Mouse (Mus musculus): ENCODE results near the gene Carmil1. TPM values are rescaled to one million over a fixed set of nuclear protein-coding genes. Genes with fewer than 3 reads are reported as not detected.

Carmil1 gene
- polyA plus RNA-seq, 2 experiments = 18.7 to 33.9 TPM

DNA sequence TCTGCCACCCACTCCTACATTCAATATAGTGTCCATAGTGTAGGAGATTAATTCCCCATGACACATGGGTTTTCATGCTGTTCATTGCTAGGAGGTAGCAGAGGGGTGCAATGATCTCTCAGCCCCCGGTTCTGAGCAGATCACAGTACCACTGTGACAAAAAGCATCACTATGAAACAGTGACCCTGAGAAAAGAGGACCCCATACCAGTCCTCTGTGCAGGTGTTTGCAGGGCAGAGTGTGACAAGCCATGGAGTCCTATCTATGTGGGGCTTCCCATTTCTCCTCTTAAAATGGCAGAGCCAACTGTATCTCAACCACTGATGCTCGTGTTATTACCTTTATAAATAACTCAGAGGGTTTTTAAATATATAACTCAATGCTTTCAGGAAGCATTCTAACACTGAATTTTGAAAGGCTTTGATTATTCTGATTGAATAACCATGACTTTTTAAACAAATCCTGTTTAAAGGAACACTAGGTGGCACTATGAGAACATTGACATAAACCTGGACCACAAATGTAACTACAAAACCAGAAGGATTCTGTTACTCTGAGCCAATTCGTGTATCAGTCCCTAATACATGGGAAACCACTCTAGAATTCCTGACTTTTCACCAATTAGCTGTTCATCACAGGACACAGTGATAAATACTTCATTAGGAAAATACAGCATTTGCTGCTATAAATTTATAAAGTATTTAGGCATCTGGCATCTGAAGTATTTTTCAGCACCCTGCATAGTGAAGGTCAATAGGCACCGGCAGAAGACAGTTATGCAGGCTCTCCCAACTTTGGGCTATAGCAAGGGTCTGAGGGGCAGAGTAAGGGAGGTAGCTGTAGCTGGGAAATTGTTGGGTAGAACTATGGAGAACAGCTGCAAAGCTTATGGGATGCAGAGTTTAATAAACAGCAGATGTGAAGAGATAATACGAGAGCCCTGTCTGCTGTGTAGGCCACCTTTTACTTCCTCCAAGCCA is 253.1 kb downstream of the Carmil1 start:
- no peak overlapping the region for H3K4me2 ChIP-seq (replicated peaks; ENCODE audit: low read depth, low read length, severe bottlenecking)
- 47% methylated on average over 5 of the region's 5 CpGs for WGBS

GRCm38 (mm10) chr13:24018515-24018914 is 262.1 kb downstream of the Carmil1 start:
- H3K27ac ChIP-seq (replicated peaks; ENCODE audit: low read depth, low read length) = no peak overlapping the region
- H3K36me3 ChIP-seq (ENCODE audit: control insufficient read depth, insufficient read depth, low read length) = 0 out of 2 replicates have a peak, but pooled peaks cover 3% of the 10 kb centered on the region
- 81% methylated on average over 4 of the region's 4 CpGs for WGBS
- TF ChIP-seq POLR2A (IDR thresholded peaks at IDR 0.05; ENCODE audit: borderline replicate concordance, extremely low read depth, insufficient read depth, insufficient read length) = no peak
- ATAC-seq (ENCODE audit: low FRiP score, low read depth) = no peak
- no peaks in the 10 kb centered on the region for H3K27me3 ChIP-seq (ENCODE audit: control insufficient read depth, insufficient read depth, low read length)
- H3K4me3 ChIP-seq (replicated peaks; ENCODE audit: low read length) = no peak overlapping the region
- H3K4me1 ChIP-seq (ENCODE audit: control insufficient read depth, insufficient read depth, low read length) = no peaks in the 10 kb centered on the region
- no peaks in the 10 kb centered on the region for H3K9me3 ChIP-seq (ENCODE audit: control insufficient read depth, low read length)
- no peak overlapping the region for H3K9ac ChIP-seq (ENCODE audit: low read depth, low read length, severe bottlenecking)
- DNase-seq (ENCODE audit: low spot score) = no peak
- H3K4me2 ChIP-seq (replicated peaks; ENCODE audit: low read depth, low read length, severe bottlenecking) = no peak overlapping the region

More for the DNA sequence above, 253.1 kb downstream of the Carmil1 start:
- Histone ChIP-seq H3K9ac (ENCODE audit: low read depth, low read length, severe bottlenecking) (no peak overlapping the region), H3K4me3 (replicated peaks; ENCODE audit: low read length) (no peak overlapping the region), H3K9me3 (ENCODE audit: control insufficient read depth, low read length) (no peaks in the 10 kb centered on the region), H3K4me1 (ENCODE audit: control insufficient read depth, insufficient read depth, low read length) (no peaks in the 10 kb centered on the region), H3K27ac (replicated peaks; ENCODE audit: low read depth, low read length) (no peak overlapping the region), H3K27me3 (ENCODE audit: control insufficient read depth, insufficient read depth, low read length) (no peaks in the 10 kb centered on the region), H3K36me3 (ENCODE audit: control insufficient read depth, insufficient read depth, low read length) (peaks cover 5% of the 10 kb centered on the region; the same call in 1 of the 2 replicates)
- ATAC-seq (ENCODE audit: low FRiP score, low read depth) (no peak), DNase-seq (ENCODE audit: low spot score) (peak; percentile 73)
- no peak for TF ChIP-seq POLR2A (IDR thresholded peaks at IDR 0.05; ENCODE audit: borderline replicate concordance, extremely low read depth, insufficient read depth, insufficient read length)

GRCm38 (mm10) chr13:24005528-24005927 is 275.1 kb downstream of the Carmil1 start:
- WGBS = 87% methylated on average over 2 of the region's 2 CpGs
- Histone ChIP-seq H3K4me2 (replicated peaks; ENCODE audit: low read depth, low read length, severe bottlenecking) (no peak overlapping the region), H3K27ac (replicated peaks; ENCODE audit: low read depth, low read length) (no peak overlapping the region), H3K27me3 (ENCODE audit: control insufficient read depth, insufficient read depth, low read length) (no peaks in the 10 kb centered on the region), H3K36me3 (ENCODE audit: control insufficient read depth, insufficient read depth, low read length) (no peaks in the 10 kb centered on the region), H3K4me3 (replicated peaks; ENCODE audit: low read length) (no peak overlapping the region), H3K9me3 (ENCODE audit: control insufficient read depth, low read length) (no peaks in the 10 kb centered on the region), H3K4me1 (ENCODE audit: control insufficient read depth, insufficient read depth, low read length) (no peaks in the 10 kb centered on the region), H3K9ac (ENCODE audit: low read depth, low read length, severe bottlenecking) (no peak overlapping the region)
- no peak for ATAC-seq (ENCODE audit: low FRiP score, low read depth)
- DNase-seq (ENCODE audit: low spot score) = no peak
- TF ChIP-seq POLR2A (IDR thresholded peaks at IDR 0.05; ENCODE audit: borderline replicate concordance, extremely low read depth, insufficient read depth, insufficient read length) = no peak

DNA sequence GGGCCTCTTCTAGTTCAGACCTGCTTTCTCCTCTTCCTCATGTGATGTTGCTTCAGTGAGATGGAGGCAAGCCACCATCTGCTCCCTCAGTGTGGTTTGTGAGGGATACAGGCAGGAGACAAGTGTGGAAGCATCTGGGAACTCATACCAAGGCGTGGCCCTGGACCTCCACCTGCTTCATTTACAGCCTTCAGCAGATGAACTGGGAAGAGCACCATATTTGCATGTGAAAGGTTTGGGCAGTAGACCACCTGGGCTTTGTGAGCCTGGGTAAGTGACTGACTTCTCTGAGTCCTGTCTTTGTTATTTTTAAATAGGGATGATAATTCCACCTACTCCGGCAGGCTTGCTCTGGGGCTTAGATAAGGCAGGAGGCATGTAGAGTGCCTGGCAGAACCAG is 278.8 kb downstream of the Carmil1 start:
- 62% methylated on average over 2 of the region's 2 CpGs for WGBS
- Histone ChIP-seq H3K36me3 (ENCODE audit: control insufficient read depth, insufficient read depth, low read length) (no peaks in the 10 kb centered on the region), H3K9ac (ENCODE audit: low read depth, low read length, severe bottlenecking) (no peak overlapping the region), H3K27ac (replicated peaks; ENCODE audit: low read depth, low read length) (no peak overlapping the region), H3K4me2 (replicated peaks; ENCODE audit: low read depth, low read length, severe bottlenecking) (no peak overlapping the region), H3K27me3 (ENCODE audit: control insufficient read depth, insufficient read depth, low read length) (no peaks in the 10 kb centered on the region), H3K9me3 (ENCODE audit: control insufficient read depth, low read length) (no peaks in the 10 kb centered on the region), H3K4me1 (ENCODE audit: control insufficient read depth, insufficient read depth, low read length) (no peaks in the 10 kb centered on the region), H3K4me3 (replicated peaks; ENCODE audit: low read length) (no peak overlapping the region)
- no peak for DNase-seq (ENCODE audit: low spot score)
- no peak for ATAC-seq (ENCODE audit: low FRiP score, low read depth)
- TF ChIP-seq POLR2A (IDR thresholded peaks at IDR 0.05; ENCODE audit: borderline replicate concordance, extremely low read depth, insufficient read depth, insufficient read length) = no peak

DNA sequence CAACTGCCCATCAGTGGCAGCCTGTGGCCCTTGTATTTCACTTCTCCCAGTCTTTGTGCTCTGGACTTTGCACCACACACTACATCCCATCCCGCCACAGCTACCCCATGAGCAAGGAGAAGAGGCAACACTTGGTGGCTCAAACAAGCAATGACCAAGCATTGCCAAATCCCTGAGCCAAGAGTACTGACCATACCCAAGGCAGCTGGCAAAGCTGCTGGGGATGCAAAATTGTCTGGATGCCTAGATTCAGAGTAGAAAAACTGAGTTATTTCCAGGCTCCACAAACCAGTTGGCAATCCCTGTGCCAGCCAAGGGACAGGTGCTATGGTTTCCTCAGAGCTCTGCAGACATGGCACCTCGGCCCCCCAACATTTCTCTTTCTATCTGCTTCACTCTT is 279.5 kb downstream of the Carmil1 start:
- Histone ChIP-seq H3K36me3 (ENCODE audit: control insufficient read depth, insufficient read depth, low read length) (no peaks in the 10 kb centered on the region), H3K4me1 (ENCODE audit: control insufficient read depth, insufficient read depth, low read length) (no peaks in the 10 kb centered on the region), H3K4me3 (replicated peaks; ENCODE audit: low read length) (no peak overlapping the region), H3K27me3 (ENCODE audit: control insufficient read depth, insufficient read depth, low read length) (no peaks in the 10 kb centered on the region), H3K4me2 (replicated peaks; ENCODE audit: low read depth, low read length, severe bottlenecking) (no peak overlapping the region), H3K9ac (ENCODE audit: low read depth, low read length, severe bottlenecking) (no peak overlapping the region), H3K9me3 (ENCODE audit: control insufficient read depth, low read length) (no peaks in the 10 kb centered on the region), H3K27ac (replicated peaks; ENCODE audit: low read depth, low read length) (no peak overlapping the region)
- WGBS = 56% methylated on average over 2 of the region's 2 CpGs
- no peak for DNase-seq (ENCODE audit: low spot score)
- no peak for ATAC-seq (ENCODE audit: low FRiP score, low read depth)
- TF ChIP-seq POLR2A (IDR thresholded peaks at IDR 0.05; ENCODE audit: borderline replicate concordance, extremely low read depth, insufficient read depth, insufficient read length) = no peak
